Mouse (Mus musculus): ENCODE data around the gene Chia1.

GRCm38 (mm10) chr3:106070994-106071393 is 42.0 kb upstream of the Chia1 start:
- TF ChIP-seq CTCF (IDR thresholded peaks at IDR 0.05; ENCODE audit: low read depth, low read length): no peak
- no peak for TF ChIP-seq POLR2A (IDR thresholded peaks at IDR 0.05; ENCODE audit: insufficient read depth, low read length)
- TF ChIP-seq EP300 (IDR thresholded peaks at IDR 0.05; ENCODE audit: insufficient read depth, low read depth, low read length): no peak

Data from ES-Bruce4 (cell line).